Mouse (Mus musculus): ENCODE results near the gene Pold1. TPM values are rescaled to one million over a fixed set of nuclear protein-coding genes. Genes with fewer than 3 reads are reported as not detected.
A peak's percentile ranks its signal among the peaks of the same experiment; 100 is the strongest.

The Pold1 gene
- polyA plus RNA-seq, 1 experiment from 2014 or later, result 47.8 TPM

DNA sequence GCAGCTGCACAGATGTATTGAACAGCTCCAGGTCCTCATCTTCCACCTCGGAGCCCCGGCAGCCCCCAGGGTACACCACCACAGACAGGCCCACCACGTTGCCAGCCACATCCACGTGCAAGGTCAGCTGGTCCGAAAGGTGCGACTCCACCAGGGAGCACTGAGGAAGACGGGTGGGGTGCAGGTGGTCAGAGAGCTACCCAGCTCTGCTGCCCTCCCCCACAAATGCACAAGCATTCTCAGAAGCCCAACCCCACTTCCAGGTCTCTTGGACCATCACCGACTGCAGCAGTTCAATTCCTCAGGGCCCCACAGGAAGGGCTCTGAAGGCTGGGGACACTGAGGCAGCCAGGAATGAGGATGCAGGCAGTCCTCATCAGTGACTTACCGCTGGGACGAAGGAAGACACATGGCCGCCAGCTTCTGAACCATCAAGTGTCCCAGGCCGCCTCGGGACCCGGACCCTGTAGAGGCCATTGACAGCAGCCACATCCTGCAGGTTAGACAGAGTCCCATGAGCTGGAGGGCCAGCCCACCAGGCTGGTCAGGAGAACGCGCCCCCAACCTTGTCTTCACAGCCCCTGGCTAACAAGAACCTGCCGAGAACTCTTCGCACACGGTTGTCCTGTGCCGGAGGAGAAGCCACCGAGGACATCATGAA, 56.4 kb downstream of the Pold1 start:
- H3K4me2 ChIP-seq (ENCODE audit: low read depth, low read length), result no peak overlapping the region
- H3K9ac ChIP-seq (ENCODE audit: low read depth, low read length), result no peak overlapping the region
- peaks cover 21% of the 10 kb centered on the region for H3K4me1 ChIP-seq (ENCODE audit: control insufficient read depth, low read depth, low read length)
- no peak overlapping the region for H3K27ac ChIP-seq (ENCODE audit: low read length)
- no peak for ATAC-seq (ENCODE audit: low read depth)
- H3K9me3 ChIP-seq (replicated peaks; ENCODE audit: control insufficient read depth, low read length), result no peaks in the 10 kb centered on the region
- 86% methylated on average over 21 of the region's 21 CpGs for WGBS (ENCODE audit: insufficient replicate concordance)
- no peaks in the 10 kb centered on the region for H3K27me3 ChIP-seq (ENCODE audit: control insufficient read depth, insufficient read depth, low read depth, low read length)
- H3K4me3 ChIP-seq (ENCODE audit: low read depth, low read length), result no peak overlapping the region
- H3K36me3 ChIP-seq (ENCODE audit: control insufficient read depth, insufficient read depth), result peaks cover 23% of the 10 kb centered on the region

DNA sequence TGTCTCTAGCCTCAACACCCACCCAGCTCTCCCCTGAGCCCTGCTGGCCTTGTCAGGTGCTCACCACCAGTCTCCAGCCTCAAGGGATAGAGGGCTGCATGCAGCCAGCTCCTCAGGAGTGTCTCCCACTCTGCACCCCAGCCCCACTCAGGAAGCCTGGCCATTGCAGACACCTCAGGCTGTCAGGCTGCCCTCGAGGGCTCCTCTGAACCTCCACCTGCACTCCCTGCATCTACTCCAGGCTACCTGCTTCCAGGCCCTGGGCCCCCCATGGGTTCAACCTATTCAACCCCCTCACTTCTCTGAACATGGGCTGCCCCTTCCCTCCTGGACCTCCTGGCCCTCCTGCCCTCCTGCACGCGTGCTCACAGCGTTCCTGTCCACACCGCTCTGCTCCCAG, 57.3 kb downstream of the Pold1 start:
- Histone ChIP-seq H3K4me2 (ENCODE audit: low read depth, low read length) (no peak overlapping the region), H3K27ac (ENCODE audit: low read length) (no peak overlapping the region), H3K4me1 (ENCODE audit: control insufficient read depth, low read depth, low read length) (peaks cover 14% of the 10 kb centered on the region), H3K27me3 (ENCODE audit: control insufficient read depth, insufficient read depth, low read depth, low read length) (no peaks in the 10 kb centered on the region), H3K36me3 (ENCODE audit: control insufficient read depth, insufficient read depth) (peaks cover 23% of the 10 kb centered on the region), H3K9ac (ENCODE audit: low read depth, low read length) (no peak overlapping the region), H3K9me3 (replicated peaks; ENCODE audit: control insufficient read depth, low read length) (no peaks in the 10 kb centered on the region), H3K4me3 (ENCODE audit: low read depth, low read length) (no peak overlapping the region)
- WGBS (ENCODE audit: insufficient replicate concordance), result 91% methylated on average over 5 of the region's 5 CpGs
- no peak for ATAC-seq (ENCODE audit: low read depth)

- Histone ChIP-seq H3K36me3 (ENCODE audit: control insufficient read depth, insufficient read depth) (peaks cover 23% of the 10 kb centered on the region), H3K4me1 (ENCODE audit: control insufficient read depth, low read depth, low read length) (peaks cover 8% of the 10 kb centered on the region), H3K4me3 (ENCODE audit: low read depth, low read length) (no peak overlapping the region), H3K9me3 (replicated peaks; ENCODE audit: control insufficient read depth, low read length) (no peaks in the 10 kb centered on the region), H3K9ac (ENCODE audit: low read depth, low read length) (no peak overlapping the region), H3K27ac (ENCODE audit: low read length) (no peak overlapping the region), H3K4me2 (ENCODE audit: low read depth, low read length) (no peak overlapping the region), H3K27me3 (ENCODE audit: control insufficient read depth, insufficient read depth, low read depth, low read length) (no peaks in the 10 kb centered on the region)
- no peak for ATAC-seq (ENCODE audit: low read depth)
- WGBS (ENCODE audit: insufficient replicate concordance), result 84% methylated on average over 4 of the region's 4 CpGs
Measured at GRCm38 (mm10) chr7:44490281-44490680, 58.4 kb downstream of the Pold1 start.

DNA sequence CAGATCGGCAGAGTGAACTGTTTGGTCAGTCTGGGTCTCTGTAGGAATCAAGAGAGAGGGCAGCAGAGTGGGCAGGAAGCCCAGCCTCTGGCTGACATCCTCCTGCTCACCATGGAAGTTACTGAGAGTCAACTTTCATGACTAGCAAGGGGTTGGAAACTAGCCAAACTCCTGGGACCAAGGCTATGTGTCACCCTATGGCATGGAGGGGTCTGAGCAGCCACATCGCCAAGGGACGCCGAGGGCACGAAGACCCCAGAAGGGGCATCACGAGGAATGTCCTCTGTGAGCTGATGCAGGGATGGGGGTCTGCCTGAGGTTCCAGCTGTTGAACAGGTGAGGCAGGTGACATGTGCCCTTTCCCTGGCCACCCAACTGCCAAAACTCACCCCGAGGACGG, 60.1 kb downstream of the Pold1 start:
- no peak overlapping the region for H3K9ac ChIP-seq (ENCODE audit: low read depth, low read length)
- whole genome bisulfite sequencing (ENCODE audit: insufficient replicate concordance), result 83% methylated on average over 8 of the region's 8 CpGs
- H3K27ac ChIP-seq (ENCODE audit: low read length), result no peak overlapping the region
- H3K27me3 ChIP-seq (ENCODE audit: control insufficient read depth, insufficient read depth, low read depth, low read length), result no peaks in the 10 kb centered on the region
- peaks cover 20% of the 10 kb centered on the region for H3K36me3 ChIP-seq (ENCODE audit: control insufficient read depth, insufficient read depth)
- no peaks in the 10 kb centered on the region for H3K9me3 ChIP-seq (replicated peaks; ENCODE audit: control insufficient read depth, low read length)
- no peak overlapping the region for H3K4me2 ChIP-seq (ENCODE audit: low read depth, low read length)
- H3K4me3 ChIP-seq (ENCODE audit: low read depth, low read length), result no peak overlapping the region
- peaks cover 9% of the 10 kb centered on the region; the same call in 1 of the 2 replicates for H3K4me1 ChIP-seq (ENCODE audit: control insufficient read depth, low read depth, low read length)
- ATAC-seq (ENCODE audit: low read depth), result no peak

DNA sequence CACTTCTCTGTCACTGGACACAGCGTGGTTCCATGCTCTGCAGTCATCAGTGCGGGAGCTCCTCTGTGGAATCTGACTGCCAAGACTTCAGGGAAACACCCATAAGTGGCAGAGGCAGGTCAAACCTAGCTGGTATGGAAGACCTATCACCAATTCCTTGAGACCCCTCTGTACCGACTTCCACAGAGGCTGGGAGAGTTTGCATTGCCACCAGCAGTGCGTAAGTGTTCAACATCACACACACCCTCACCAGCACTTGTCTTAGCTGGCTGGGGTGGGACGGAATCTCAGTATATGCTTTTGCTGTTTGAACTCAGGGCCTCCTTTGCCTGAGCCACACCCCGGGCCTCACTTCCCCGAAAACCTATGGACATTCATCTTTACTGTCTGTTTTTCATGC, 60.7 kb downstream of the Pold1 start:
- H3K9ac ChIP-seq (ENCODE audit: low read depth, low read length), result no peak overlapping the region
- WGBS (ENCODE audit: insufficient replicate concordance), result 78% methylated on average over 7 of the region's 7 CpGs
- H3K27me3 ChIP-seq (ENCODE audit: control insufficient read depth, insufficient read depth, low read depth, low read length), result no peaks in the 10 kb centered on the region
- peaks cover 13% of the 10 kb centered on the region for H3K4me1 ChIP-seq (ENCODE audit: control insufficient read depth, low read depth, low read length)
- H3K4me3 ChIP-seq (ENCODE audit: low read depth, low read length), result no peak overlapping the region
- H3K36me3 ChIP-seq (ENCODE audit: control insufficient read depth, insufficient read depth), result peaks cover 20% of the 10 kb centered on the region
- H3K4me2 ChIP-seq (ENCODE audit: low read depth, low read length), result no peak overlapping the region
- no peak for ATAC-seq (ENCODE audit: low read depth)
- H3K27ac ChIP-seq (ENCODE audit: low read length), result no peak overlapping the region
- no peaks in the 10 kb centered on the region for H3K9me3 ChIP-seq (replicated peaks; ENCODE audit: control insufficient read depth, low read length)

DNA sequence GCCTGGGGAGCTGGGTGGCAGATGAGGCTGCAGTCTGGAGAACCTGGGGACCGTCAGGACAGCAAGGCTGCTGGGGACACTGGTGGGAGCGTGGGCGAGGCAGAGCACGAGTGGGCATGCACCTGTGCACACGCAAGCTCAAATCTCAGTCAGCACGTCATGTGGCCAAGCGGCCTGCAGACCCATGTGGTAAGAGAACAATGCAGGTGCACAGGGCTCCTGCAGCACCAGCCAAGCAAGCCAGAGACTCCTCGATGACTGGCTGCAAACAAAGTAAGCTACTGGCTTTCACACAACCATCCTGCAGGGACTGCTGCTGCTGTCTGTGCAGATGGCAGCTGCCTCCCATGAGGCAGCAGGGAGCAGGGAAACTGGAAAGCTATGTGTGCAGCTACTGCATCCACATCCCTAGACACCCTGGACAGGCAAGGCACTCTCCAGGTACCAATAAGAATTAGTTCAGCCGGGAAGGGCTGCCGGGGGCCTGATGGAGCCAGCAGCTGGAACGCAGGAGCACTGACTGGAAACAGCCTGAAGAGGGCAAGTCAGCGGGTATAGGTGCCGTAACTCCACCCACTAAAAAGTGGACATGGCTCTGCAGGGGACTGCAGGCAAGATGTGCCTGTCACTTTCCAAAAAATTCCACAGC, 61.6 kb downstream of the Pold1 start:
- no peak overlapping the region for H3K4me3 ChIP-seq (ENCODE audit: low read depth, low read length)
- no peak overlapping the region for H3K9ac ChIP-seq (ENCODE audit: low read depth, low read length)
- peaks cover 15% of the 10 kb centered on the region for H3K36me3 ChIP-seq (ENCODE audit: control insufficient read depth, insufficient read depth)
- H3K4me2 ChIP-seq (ENCODE audit: low read depth, low read length), result no peak overlapping the region
- 72% methylated on average over 13 of the region's 13 CpGs for WGBS (ENCODE audit: insufficient replicate concordance)
- H3K9me3 ChIP-seq (replicated peaks; ENCODE audit: control insufficient read depth, low read length), result no peaks in the 10 kb centered on the region
- peaks cover 22% of the 10 kb centered on the region for H3K4me1 ChIP-seq (ENCODE audit: control insufficient read depth, low read depth, low read length)
- no peak for ATAC-seq (ENCODE audit: low read depth)
- no peaks in the 10 kb centered on the region for H3K27me3 ChIP-seq (ENCODE audit: control insufficient read depth, insufficient read depth, low read depth, low read length)
- no peak overlapping the region for H3K27ac ChIP-seq (ENCODE audit: low read length)

GRCm38 (mm10) chr7:44485572-44486195, 63.0 kb downstream of the Pold1 start:
- Histone ChIP-seq H3K27ac (ENCODE audit: low read length) (no peak overlapping the region), H3K9ac (ENCODE audit: low read depth, low read length) (no peak overlapping the region), H3K4me1 (ENCODE audit: control insufficient read depth, low read depth, low read length) (peaks cover 27% of the 10 kb centered on the region), H3K27me3 (ENCODE audit: control insufficient read depth, insufficient read depth, low read depth, low read length) (0 out of 2 replicates have a peak, but pooled peaks cover 3% of the 10 kb centered on the region), H3K9me3 (replicated peaks; ENCODE audit: control insufficient read depth, low read length) (no peaks in the 10 kb centered on the region), H3K4me2 (ENCODE audit: low read depth, low read length) (no peak overlapping the region), H3K36me3 (ENCODE audit: control insufficient read depth, insufficient read depth) (peaks cover 7% of the 10 kb centered on the region; the same call in 1 of the 2 replicates), H3K4me3 (ENCODE audit: low read depth, low read length) (no peak overlapping the region)
- ATAC-seq (ENCODE audit: low read depth), result no peak
- 69% methylated on average over 7 of the region's 7 CpGs for WGBS (ENCODE audit: insufficient replicate concordance)

DNA sequence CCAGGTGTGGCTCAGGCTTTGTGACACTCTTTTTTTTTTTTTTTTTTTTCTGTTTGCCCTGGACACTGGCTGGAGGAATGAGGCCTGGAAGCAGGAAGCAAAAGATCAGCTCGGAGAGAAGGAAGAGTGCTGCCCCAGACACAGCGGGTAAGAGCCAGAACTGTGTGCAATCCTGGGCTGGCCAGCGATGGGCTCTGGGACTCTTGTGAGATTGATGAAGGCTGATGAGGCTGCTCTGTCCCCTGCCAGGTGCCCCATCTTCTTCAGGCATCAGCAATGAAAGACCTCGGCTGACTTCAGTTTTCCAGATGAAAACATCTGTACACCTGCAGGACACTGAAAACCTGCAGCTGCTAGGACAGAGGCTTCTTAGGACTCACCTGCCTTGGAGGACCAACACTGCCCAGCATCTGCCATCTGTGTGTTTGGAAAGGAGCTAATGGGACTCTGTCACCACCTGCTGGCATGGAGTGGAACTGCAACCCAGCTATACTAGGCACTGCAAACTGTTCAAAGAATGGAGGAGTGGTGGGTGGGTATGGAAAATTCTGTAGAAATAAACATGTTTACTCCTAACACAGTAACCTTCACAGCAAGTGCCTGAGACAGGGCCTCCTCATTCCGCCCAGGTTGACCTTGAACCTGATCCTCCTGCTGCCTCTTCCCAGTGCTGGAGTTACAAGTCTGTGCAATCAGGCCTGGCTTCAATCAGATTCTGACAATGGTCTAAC, 63.6 kb downstream of the Pold1 start:
- no peak for ATAC-seq (ENCODE audit: low read depth)
- peaks cover 33% of the 10 kb centered on the region for H3K4me1 ChIP-seq (ENCODE audit: control insufficient read depth, low read depth, low read length)
- no peak overlapping the region for H3K4me2 ChIP-seq (ENCODE audit: low read depth, low read length)
- peaks cover 9% of the 10 kb centered on the region for H3K27me3 ChIP-seq (ENCODE audit: control insufficient read depth, insufficient read depth, low read depth, low read length)
- 26% methylated on average over 5 of the region's 5 CpGs for WGBS (ENCODE audit: insufficient replicate concordance)
- no peak overlapping the region for H3K4me3 ChIP-seq (ENCODE audit: low read depth, low read length)
- H3K36me3 ChIP-seq (ENCODE audit: control insufficient read depth, insufficient read depth), result 0 out of 2 replicates have a peak, but pooled peaks cover 3% of the 10 kb centered on the region
- peak overlapping the region; percentile 32 for H3K27ac ChIP-seq (ENCODE audit: low read length)
- no peak overlapping the region for H3K9ac ChIP-seq (ENCODE audit: low read depth, low read length)
- H3K9me3 ChIP-seq (replicated peaks; ENCODE audit: control insufficient read depth, low read length), result no peaks in the 10 kb centered on the region
